Mouse (Mus musculus): ENCODE measurements around the gene Faxc. TPM values are rescaled to one million over a fixed set of nuclear protein-coding genes. Genes with fewer than 3 reads are reported as not detected.
A peak's percentile ranks its signal among the peaks of the same experiment; 100 is the strongest.

Gene Faxc
- 0.51 and 0.61 TPM in 2 replicates for polyA plus RNA-seq (2012; rRNA removed)

DNA sequence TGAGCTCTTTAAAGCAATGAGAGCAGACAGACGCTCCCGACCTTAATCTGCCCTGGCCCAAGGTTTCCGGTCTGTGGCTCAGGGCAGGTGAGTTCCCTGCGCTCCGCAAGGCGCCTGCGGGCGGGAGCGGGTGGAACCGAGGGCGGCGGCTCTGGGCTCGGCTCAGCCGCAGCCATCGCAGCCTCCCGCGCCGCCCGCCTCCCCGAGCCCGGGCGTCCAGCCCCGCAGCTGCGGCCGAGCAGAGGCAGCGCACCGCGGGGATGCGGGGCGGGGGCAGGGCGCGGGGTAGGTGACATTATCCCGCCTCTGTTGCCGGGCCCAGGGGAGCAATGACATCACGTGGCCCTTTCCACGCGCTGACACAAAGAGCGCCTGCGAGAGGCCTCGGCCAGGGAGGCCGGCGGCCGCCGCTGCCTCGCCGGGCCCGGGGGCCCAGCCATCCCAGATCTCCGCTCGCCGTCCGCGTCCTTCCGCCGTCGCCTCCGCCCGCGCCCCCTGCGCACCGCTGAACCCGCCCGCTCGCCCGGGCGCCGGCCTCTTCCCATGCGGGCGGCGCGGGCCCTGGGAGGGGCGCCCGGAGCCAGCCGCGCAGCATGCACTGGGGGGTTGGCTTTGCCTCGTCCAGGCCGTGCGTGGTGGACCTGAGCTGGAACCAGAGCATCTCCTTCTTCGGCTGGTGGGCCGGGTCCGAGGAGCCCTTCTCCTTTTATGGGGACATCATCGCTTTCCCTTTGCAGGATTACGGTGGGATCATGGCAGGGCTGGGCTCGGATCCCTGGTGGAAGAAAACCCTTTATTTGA lies at the start of gene Faxc:
Faxc (plus strand) TSS at position 359 of the 801 bp plus-strand sequence.
- H3K27ac ChIP-seq (ENCODE audit: insufficient read depth, low read depth, low read length): peak within 1 kb of the TSS; percentile 4; the same call in 1 of the 2 replicates
- TF ChIP-seq CTCF (IDR thresholded peaks at IDR 0.05; ENCODE audit: extremely low read depth, insufficient read length, insufficient replicate concordance, low read depth, low read length) (no peak), POLR2A (IDR thresholded peaks at IDR 0.05; ENCODE audit: low read depth, low read length) (no peak)
- H3K4me3 ChIP-seq (ENCODE audit: low read depth, low read length): peak within 1 kb of the TSS; percentile 64
- H3K27me3 ChIP-seq (ENCODE audit: control insufficient read depth, insufficient read depth, low read length): peaks cover 11% of the 10 kb centered on the region; the same call in 1 of the 2 replicates
- no peaks in the 10 kb centered on the region for H3K36me3 ChIP-seq (ENCODE audit: control insufficient read depth, insufficient read depth, low read length)
- under 1% methylated on average over 82 of the region's 83 CpGs for WGBS
- peaks cover 3% of the 10 kb centered on the region; the same call in 1 of the 2 replicates for H3K4me1 ChIP-seq (ENCODE audit: control insufficient read depth, insufficient read depth, insufficient read length, low read length)

DNA sequence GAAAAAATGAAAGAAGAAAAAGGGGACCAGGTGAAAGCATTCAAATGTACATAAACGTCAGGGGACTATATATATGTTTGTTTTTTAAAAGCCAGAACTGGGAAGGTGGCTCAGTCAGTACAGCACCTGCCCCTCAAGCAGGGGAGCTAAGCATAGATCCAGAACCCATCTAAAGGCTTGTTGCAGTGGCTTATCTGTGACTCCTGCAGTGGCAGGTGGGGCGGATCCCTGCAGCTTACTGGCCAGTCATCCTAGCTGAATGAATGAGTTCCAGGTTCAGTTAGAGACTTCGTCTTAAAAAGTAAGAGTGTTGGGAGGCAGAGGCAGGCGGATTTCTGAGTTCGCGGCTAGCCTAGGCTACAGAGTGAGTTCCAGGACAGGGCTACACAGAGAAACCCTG lies 48.3 kb upstream of the Faxc start:
- Histone ChIP-seq H3K27ac (ENCODE audit: insufficient read depth, low read depth, low read length) (no peak overlapping the region), H3K27me3 (ENCODE audit: control insufficient read depth, insufficient read depth, low read length) (no peaks in the 10 kb centered on the region), H3K4me1 (ENCODE audit: control insufficient read depth, insufficient read depth, insufficient read length, low read length) (0 out of 2 replicates have a peak, but pooled peaks cover 2% of the 10 kb centered on the region), H3K4me3 (ENCODE audit: low read depth, low read length) (no peak overlapping the region), H3K36me3 (ENCODE audit: control insufficient read depth, insufficient read depth, low read length) (peaks cover 4% of the 10 kb centered on the region)
- TF ChIP-seq POLR2A (IDR thresholded peaks at IDR 0.05; ENCODE audit: low read depth, low read length): no peak
- no peak for TF ChIP-seq CTCF (IDR thresholded peaks at IDR 0.05; ENCODE audit: extremely low read depth, insufficient read length, insufficient replicate concordance, low read depth, low read length)
- 91% methylated on average over 6 of the region's 6 CpGs for WGBS

DNA sequence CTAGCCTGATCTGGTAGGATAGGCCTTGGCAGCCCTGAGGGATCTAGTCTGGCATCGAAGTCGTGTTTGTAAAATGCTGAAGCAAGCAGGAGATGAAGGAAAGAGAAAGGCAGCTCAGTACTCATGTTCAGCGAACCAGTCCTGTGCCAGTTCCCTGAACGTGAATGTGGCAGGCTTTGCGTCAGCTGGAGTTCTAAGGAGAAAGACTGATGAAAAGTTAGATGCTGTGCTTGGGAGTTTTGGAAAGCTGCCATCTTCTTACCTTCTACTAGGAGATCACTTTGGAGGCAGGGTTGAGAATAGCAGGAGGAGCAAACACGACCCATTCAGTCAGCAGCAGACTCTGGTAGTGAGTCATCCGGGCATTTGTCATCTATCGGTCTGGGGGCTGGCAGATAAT lies 45.3 kb upstream of the Faxc start:
- TF ChIP-seq POLR2A (IDR thresholded peaks at IDR 0.05; ENCODE audit: low read depth, low read length) (no peak), CTCF (IDR thresholded peaks at IDR 0.05; ENCODE audit: extremely low read depth, insufficient read length, insufficient replicate concordance, low read depth, low read length) (no peak)

DNA sequence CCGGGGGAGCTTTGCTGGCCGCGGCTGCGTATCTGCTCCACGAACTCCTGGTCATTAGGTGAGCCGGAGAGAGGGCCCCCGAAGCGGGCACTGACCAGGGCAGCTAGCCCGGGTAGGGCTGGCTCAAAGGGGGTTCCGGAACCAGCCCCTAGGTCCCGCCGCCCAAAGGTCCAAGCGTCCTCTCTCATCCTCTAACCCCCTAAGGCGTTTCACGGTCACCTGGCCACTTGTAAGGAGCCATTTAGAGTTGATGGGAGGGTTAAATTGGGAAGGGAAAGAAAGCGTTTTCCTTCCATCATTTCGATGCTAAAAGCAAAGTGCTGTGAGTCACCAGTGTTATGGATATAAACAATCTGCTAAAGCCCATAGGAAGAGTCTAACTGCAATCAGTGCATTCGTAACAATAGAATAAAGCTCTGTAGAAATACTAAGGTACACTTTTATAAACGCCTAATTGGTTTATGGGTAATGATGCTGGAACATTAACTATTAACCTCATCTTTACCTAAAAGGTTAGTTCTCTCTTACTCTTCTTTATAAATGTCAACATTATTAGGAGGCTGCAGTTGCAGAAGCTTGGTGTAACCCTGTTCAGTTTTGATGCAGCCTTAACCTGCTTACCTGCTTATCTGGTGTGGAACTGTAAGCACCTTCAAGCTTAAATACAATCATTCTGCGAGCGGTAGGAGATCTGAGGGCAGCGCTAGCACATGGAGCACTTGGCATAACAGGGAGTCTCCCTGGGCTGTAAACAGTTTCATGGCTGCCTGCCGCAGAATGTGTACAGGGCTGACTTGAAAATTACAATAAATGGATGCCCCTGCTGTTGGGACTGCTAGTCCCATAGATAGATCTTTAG lies 872 bp downstream of the Faxc start:
- 13% methylated on average over 23 of the region's 23 CpGs for WGBS

More for the DNA sequence above, 45.3 kb upstream of the Faxc start:
- H3K27ac ChIP-seq (ENCODE audit: insufficient read depth, low read depth, low read length): no peak overlapping the region
- no peak overlapping the region for H3K4me3 ChIP-seq (ENCODE audit: low read depth, low read length)
- peaks cover 4% of the 10 kb centered on the region for H3K36me3 ChIP-seq (ENCODE audit: control insufficient read depth, insufficient read depth, low read length)
- 0 out of 2 replicates have a peak, but pooled peaks cover 2% of the 10 kb centered on the region for H3K4me1 ChIP-seq (ENCODE audit: control insufficient read depth, insufficient read depth, insufficient read length, low read length)
- 86% methylated on average over 8 of the region's 8 CpGs for WGBS
- H3K27me3 ChIP-seq (ENCODE audit: control insufficient read depth, insufficient read depth, low read length): no peaks in the 10 kb centered on the region

DNA sequence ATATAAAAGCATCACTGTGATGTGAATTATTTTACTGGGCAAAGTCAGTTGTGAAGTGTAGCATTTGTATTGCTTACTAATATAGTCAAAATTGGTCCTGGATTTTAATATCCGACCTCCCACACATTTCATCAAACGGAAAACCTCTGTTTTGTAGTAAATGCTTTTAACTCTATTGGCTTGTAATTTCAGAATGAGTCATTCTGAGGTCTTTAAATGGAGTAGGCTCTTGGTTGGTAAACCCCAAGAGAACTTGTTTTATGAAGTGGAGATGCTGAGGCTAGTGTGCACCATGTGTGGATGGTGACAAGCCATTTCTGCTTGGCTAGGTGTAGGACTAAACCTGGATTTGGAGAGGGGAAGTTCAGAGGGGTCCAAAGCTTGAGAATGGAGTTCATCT lies 4.2 kb downstream of the Faxc start:
- Histone ChIP-seq H3K4me3 (ENCODE audit: low read depth, low read length) (no peak overlapping the region), H3K27me3 (ENCODE audit: control insufficient read depth, insufficient read depth, low read length) (peaks cover 11% of the 10 kb centered on the region; the same call in 1 of the 2 replicates), H3K27ac (ENCODE audit: insufficient read depth, low read depth, low read length) (no peak overlapping the region), H3K36me3 (ENCODE audit: control insufficient read depth, insufficient read depth, low read length) (no peaks in the 10 kb centered on the region), H3K4me1 (ENCODE audit: control insufficient read depth, insufficient read depth, insufficient read length, low read length) (peaks cover 3% of the 10 kb centered on the region; the same call in 1 of the 2 replicates)
- WGBS: 89% methylated on average over 2 of the region's 2 CpGs
- no peak for TF ChIP-seq CTCF (IDR thresholded peaks at IDR 0.05; ENCODE audit: extremely low read depth, insufficient read length, insufficient replicate concordance, low read depth, low read length)
- no peak for TF ChIP-seq POLR2A (IDR thresholded peaks at IDR 0.05; ENCODE audit: low read depth, low read length)

More for the DNA sequence above, 872 bp downstream of the Faxc start:
- TF ChIP-seq CTCF (IDR thresholded peaks at IDR 0.05; ENCODE audit: extremely low read depth, insufficient read length, insufficient replicate concordance, low read depth, low read length) (no peak), POLR2A (IDR thresholded peaks at IDR 0.05; ENCODE audit: low read depth, low read length) (no peak)
- H3K4me3 ChIP-seq (ENCODE audit: low read depth, low read length): peak overlapping the region; percentile 64
- H3K27ac ChIP-seq (ENCODE audit: insufficient read depth, low read depth, low read length): peak overlapping the region; percentile 4; the same call in 1 of the 2 replicates
- peaks cover 3% of the 10 kb centered on the region; the same call in 1 of the 2 replicates for H3K4me1 ChIP-seq (ENCODE audit: control insufficient read depth, insufficient read depth, insufficient read length, low read length)
- H3K27me3 ChIP-seq (ENCODE audit: control insufficient read depth, insufficient read depth, low read length): peaks cover 11% of the 10 kb centered on the region; the same call in 1 of the 2 replicates
- no peaks in the 10 kb centered on the region for H3K36me3 ChIP-seq (ENCODE audit: control insufficient read depth, insufficient read depth, low read length)

DNA sequence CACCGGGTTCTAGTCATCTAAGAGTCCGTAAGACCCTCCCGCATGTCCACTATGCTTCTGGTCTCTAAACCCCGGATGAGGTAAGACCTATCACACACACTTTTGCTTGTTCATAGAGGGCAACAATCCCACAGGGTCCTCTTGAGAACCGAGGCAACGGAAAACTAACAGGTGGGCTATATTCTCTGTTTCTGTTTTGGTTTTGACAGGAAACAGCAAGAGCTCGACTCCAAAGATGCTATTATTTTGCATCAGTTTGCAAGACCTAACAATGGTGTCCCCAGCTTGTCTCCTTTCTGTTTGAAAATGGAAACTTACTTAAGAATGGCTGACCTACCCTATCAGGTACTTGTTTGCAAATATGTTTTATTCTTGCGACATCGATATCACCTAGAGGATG lies 5.3 kb downstream of the Faxc start:
- Histone ChIP-seq H3K36me3 (ENCODE audit: control insufficient read depth, insufficient read depth, low read length) (no peaks in the 10 kb centered on the region), H3K27me3 (ENCODE audit: control insufficient read depth, insufficient read depth, low read length) (peaks cover 3% of the 10 kb centered on the region; the same call in 1 of the 2 replicates), H3K4me3 (ENCODE audit: low read depth, low read length) (no peak overlapping the region), H3K4me1 (ENCODE audit: control insufficient read depth, insufficient read depth, insufficient read length, low read length) (no peaks in the 10 kb centered on the region), H3K27ac (ENCODE audit: insufficient read depth, low read depth, low read length) (no peak overlapping the region)
- 87% methylated on average over 9 of the region's 9 CpGs for WGBS
- TF ChIP-seq CTCF (IDR thresholded peaks at IDR 0.05; ENCODE audit: extremely low read depth, insufficient read length, insufficient replicate concordance, low read depth, low read length): no peak
